Mouse (Mus musculus) sigmoid colon, adult 10 weeks (tissue): ENCODE results near the gene Mark3. TPM values are rescaled to one million over a fixed set of nuclear protein-coding genes. Genes with fewer than 3 reads are reported as not detected.

Source experiments
- polyA plus RNA-seq: library from polyadenylated mRNA; stranded (reverse); fragments of 350-450 nt; fragmentation: Illumina TruSeq; extraction: RNeasy Lipid Tissue Mini Kit (QIAGEN cat#74804); gene quantifications from one replicate; pipeline ENCODE4 v1.2.3, GENCODE M21; 2014; ENCODE audit warnings: low read depth, low replicate concordance

Mark3 gene
- polyA plus RNA-seq: 216 TPM

GRCm38 (mm10) chr12:111574074-111574886 is at the start of gene Mark3:
Gene Mark3 (plus strand): TSS chr12:111574523.

GRCm38 (mm10) chr12:111537796-111538291 is 36.5 kb upstream of the Mark3 start, which contains the start of gene Eif5:
Gene Eif5 (plus strand): TSS chr12:111538016.

DNA sequence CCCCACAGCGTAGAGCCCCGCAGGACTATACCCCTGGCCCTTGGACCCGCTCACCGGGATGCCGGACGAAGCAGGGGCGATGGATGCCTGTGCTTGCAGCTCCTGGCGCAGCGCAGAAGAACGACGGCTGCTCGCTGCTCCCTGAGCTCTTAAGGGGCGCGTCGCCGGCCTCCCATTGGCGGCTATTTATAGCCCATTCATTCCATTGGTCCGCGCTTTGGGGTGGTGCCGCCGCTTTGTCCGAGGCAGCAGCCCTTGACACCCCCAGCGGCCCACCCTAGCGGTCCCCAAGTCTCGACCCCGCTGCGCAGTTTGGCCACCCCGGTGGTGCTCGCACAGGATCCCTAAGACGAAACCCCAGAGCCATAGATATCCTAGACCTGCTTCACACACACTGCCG is 97.9 kb downstream of the Mark3 start, which contains the start of gene Ckb:
Ckb (minus strand) TSS at position 163 of the 400 bp plus-strand sequence.

GRCm38 (mm10) chr12:111677882-111678669 is 103.8 kb downstream of the Mark3 start, which contains the start of gene Trmt61a:
Gene Trmt61a (plus strand): TSS chr12:111678105.

Other genes starting within 250 kb of the Mark3 start
- gene Cdc42bpb, start 196.8 kb upstream of the Mark3 start, polyA plus RNA-seq: 7.8 TPM
- not detected for gene Lbhd2, start 167.7 kb upstream of the Mark3 start, polyA plus RNA-seq
- gene Exoc3l4, start 157.5 kb upstream of the Mark3 start, polyA plus RNA-seq: not detected
- gene Tnfaip2, start 132.1 kb upstream of the Mark3 start, polyA plus RNA-seq: 1.3 TPM
- 0.76 TPM for gene Gm266, start 88.7 kb upstream of the Mark3 start, polyA plus RNA-seq
- gene Eif5, start 36.5 kb upstream of the Mark3 start, polyA plus RNA-seq: 708 TPM
- gene Ckb, start 97.8 kb downstream of the Mark3 start, polyA plus RNA-seq: 2.5 TPM
- not detected for gene Trmt61a, start 103.6 kb downstream of the Mark3 start, polyA plus RNA-seq
- gene Bag5, start 138.7 kb downstream of the Mark3 start, polyA plus RNA-seq: 18.2 TPM
- gene Apopt1, start 138.7 kb downstream of the Mark3 start, polyA plus RNA-seq: 16.6 TPM
- 9.2 TPM for gene Klc1, start 184.3 kb downstream of the Mark3 start, polyA plus RNA-seq
- gene Xrcc3, start 239.3 kb downstream of the Mark3 start, polyA plus RNA-seq: 0.69 TPM
- gene Zfyve21, start 239.6 kb downstream of the Mark3 start, polyA plus RNA-seq: 11.1 TPM